Mouse (Mus musculus): ENCODE results near the gene Tpd52l1. TPM values are rescaled to one million over a fixed set of nuclear protein-coding genes. Genes with fewer than 3 reads are reported as not detected.
A peak's percentile ranks its signal among the peaks of the same experiment; 100 is the strongest.

The Tpd52l1 gene
- polyA plus RNA-seq (2015; fragmentation: Nextera tagmentation; extraction: Ambion mirVana), result 33.4 and 34.5 TPM in 2 replicates

DNA sequence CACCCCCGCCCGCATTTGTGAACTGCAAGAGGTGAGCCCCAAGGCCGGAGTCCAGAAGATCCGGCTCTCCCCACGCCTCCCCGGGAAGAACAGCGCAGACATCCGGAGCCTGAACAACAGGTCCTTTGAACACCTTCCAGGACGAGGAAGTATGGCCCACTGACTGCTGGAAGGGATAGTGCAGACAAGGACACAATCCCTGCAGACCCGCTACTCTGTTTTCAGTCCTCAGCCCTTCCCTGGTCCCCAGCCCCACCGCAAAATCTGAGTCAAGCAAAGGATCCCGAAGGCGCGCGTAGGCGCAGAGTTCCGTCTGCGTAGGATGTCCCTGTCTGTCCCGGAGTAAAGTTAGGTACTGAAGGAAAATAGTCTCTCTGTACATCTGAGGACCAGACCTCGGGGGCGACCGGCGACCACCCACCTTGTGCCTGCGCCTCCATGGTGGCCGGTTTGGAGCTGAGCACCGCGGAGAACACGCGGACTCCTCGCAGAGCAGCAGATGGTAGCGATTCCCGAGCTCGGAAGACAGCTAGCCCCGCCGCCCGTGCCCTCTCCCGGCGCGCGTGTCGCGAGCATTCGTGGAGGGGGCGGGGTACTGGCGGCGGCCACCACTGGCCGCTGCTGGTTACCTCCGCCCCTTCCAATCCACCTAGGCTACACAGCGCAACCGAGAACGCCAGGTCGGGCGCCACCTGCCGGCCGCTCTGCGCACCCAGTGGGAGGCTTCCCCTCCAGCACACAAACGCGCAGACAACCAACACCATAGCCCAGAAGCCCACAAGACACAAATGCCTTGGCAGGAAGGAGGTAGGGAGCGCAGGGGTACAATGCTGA, at the start of gene Tpd52l1:
Tpd52l1 (minus strand) TSS at position 668 of the 834 bp plus-strand sequence.
- Histone ChIP-seq H3K9me3 (no peaks in the 10 kb centered on the region), H3K27ac (peak within 1 kb of the TSS; percentile 29; the same call in 1 of the 2 replicates), H3K4me1 (0 out of 2 replicates have a peak, but pooled peaks cover 6% of the 10 kb centered on the region), H3K36me3 (no peaks in the 10 kb centered on the region), H3K9ac (peak within 1 kb of the TSS; percentile 34), H3K27me3 (no peaks in the 10 kb centered on the region), H3K4me3 (peak within 1 kb of the TSS; percentile 62), H3K4me2 (peak within 1 kb of the TSS; percentile 88)
- ATAC-seq (ENCODE audit: insufficient number of reproducible peaks, low FRiP score, low TSS enrichment, low read depth), result peak; percentile 95
- 1% methylated on average over 59 of the region's 59 CpGs for WGBS

GRCm38 (mm10) chr10:31494296-31494695, 48.5 kb upstream of the Tpd52l1 start:
- no peaks in the 10 kb centered on the region for H3K27me3 ChIP-seq
- WGBS, result 84% methylated on average over 1 of the region's 1 CpGs
- no peaks in the 10 kb centered on the region; the same call in 1 of the 2 replicates for H3K4me1 ChIP-seq

GRCm38 (mm10) chr10:31467043-31467898, 21.5 kb upstream of the Tpd52l1 start:
- WGBS, result 58% methylated on average over 10 of the region's 10 CpGs
- H3K36me3 ChIP-seq, result no peaks in the 10 kb centered on the region
- H3K27ac ChIP-seq, result 0 out of 2 replicates have a peak overlapping the region, but pooled peaks have one; percentile 33
- no peak overlapping the region for H3K9ac ChIP-seq
- H3K4me1 ChIP-seq, result no peaks in the 10 kb centered on the region
- H3K4me3 ChIP-seq, result no peak overlapping the region
- no peaks in the 10 kb centered on the region for H3K9me3 ChIP-seq
- H3K4me2 ChIP-seq, result no peak overlapping the region
- H3K27me3 ChIP-seq, result no peaks in the 10 kb centered on the region
- ATAC-seq (ENCODE audit: insufficient number of reproducible peaks, low FRiP score, low TSS enrichment, low read depth), result no peak

More at GRCm38 (mm10) chr10:31494296-31494695, 48.5 kb upstream of the Tpd52l1 start:
- H3K4me2 ChIP-seq, result no peak overlapping the region
- peaks cover 11% of the 10 kb centered on the region; the same call in 1 of the 2 replicates for H3K36me3 ChIP-seq
- no peak overlapping the region for H3K4me3 ChIP-seq
- no peak for ATAC-seq (ENCODE audit: insufficient number of reproducible peaks, low FRiP score, low TSS enrichment, low read depth)
- H3K9me3 ChIP-seq, result no peaks in the 10 kb centered on the region
- H3K9ac ChIP-seq, result no peak overlapping the region
- H3K27ac ChIP-seq, result no peak overlapping the region

DNA sequence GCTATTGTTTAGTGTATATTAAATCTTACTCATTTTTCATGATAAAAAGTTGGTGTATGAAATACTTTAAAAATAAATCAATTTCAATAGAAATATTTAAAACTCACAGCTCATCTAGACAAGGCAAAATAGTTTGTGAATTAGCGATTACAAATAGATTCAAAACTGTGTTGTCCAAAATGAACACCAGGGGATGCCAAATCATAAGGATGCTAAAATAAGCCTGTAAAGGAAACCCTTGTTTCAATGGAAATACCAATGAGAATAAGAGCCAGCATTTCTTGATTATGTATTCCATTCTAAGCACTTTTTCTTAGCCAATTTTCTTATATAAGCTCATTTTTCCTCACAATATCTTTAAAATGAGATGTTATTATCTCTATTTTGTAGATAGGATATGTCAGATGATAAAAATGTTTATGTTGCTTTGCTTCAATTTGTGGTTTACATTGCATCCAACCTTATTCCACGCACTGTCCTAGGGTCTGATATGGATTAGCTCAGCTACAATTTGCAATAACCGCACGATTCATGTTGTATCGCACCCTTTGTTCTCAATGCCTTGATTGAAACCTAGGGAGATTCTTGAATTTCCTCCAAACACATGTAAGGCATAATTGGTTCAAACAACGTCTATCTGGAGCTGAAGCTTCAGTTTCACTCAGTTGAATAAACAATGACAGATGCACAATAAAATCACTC, 20.2 kb upstream of the Tpd52l1 start:
- WGBS, result 77% methylated on average over 6 of the region's 6 CpGs
- Histone ChIP-seq H3K4me2 (no peak overlapping the region), H3K27me3 (no peaks in the 10 kb centered on the region), H3K9me3 (no peaks in the 10 kb centered on the region), H3K4me3 (no peak overlapping the region), H3K4me1 (no peaks in the 10 kb centered on the region), H3K9ac (no peak overlapping the region), H3K27ac (no peak overlapping the region), H3K36me3 (no peaks in the 10 kb centered on the region)
- ATAC-seq (ENCODE audit: insufficient number of reproducible peaks, low FRiP score, low TSS enrichment, low read depth), result no peak

DNA sequence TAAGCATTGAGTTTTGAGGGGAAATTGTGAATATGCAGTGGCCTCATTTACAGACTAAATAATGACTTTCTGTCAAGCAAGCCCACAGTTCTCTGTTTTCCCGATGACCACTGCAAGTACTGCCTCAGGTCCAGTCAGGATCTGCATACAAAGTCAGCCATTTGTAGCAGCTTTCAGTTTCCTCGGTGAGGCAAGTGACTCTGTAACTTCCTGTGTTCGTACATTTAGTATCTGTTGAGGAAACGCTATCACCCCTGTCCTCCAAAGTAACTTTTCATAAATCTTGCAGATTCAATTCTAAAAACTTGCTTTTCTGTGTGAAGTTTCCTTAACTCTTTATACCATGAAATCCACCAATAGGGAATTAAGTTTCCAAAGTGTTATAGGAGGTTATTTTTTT, 19.7 kb upstream of the Tpd52l1 start:
- no peaks in the 10 kb centered on the region for H3K4me1 ChIP-seq
- 77% methylated on average over 4 of the region's 4 CpGs for WGBS
- no peak for ATAC-seq (ENCODE audit: insufficient number of reproducible peaks, low FRiP score, low TSS enrichment, low read depth)
- H3K9me3 ChIP-seq, result no peaks in the 10 kb centered on the region
- no peaks in the 10 kb centered on the region for H3K36me3 ChIP-seq
- no peaks in the 10 kb centered on the region for H3K27me3 ChIP-seq
- H3K9ac ChIP-seq, result no peak overlapping the region
- no peak overlapping the region for H3K27ac ChIP-seq
- H3K4me2 ChIP-seq, result no peak overlapping the region
- H3K4me3 ChIP-seq, result no peak overlapping the region

- Histone ChIP-seq H3K27ac (no peak overlapping the region), H3K36me3 (no peaks in the 10 kb centered on the region), H3K4me3 (no peak overlapping the region), H3K4me1 (no peaks in the 10 kb centered on the region), H3K4me2 (no peak overlapping the region), H3K9me3 (no peaks in the 10 kb centered on the region), H3K9ac (no peak overlapping the region), H3K27me3 (no peaks in the 10 kb centered on the region)
- WGBS, result 98% methylated on average over 2 of the region's 2 CpGs
- no peak for ATAC-seq (ENCODE audit: insufficient number of reproducible peaks, low FRiP score, low TSS enrichment, low read depth)
Measured at GRCm38 (mm10) chr10:31463044-31463443, 17.3 kb upstream of the Tpd52l1 start.

DNA sequence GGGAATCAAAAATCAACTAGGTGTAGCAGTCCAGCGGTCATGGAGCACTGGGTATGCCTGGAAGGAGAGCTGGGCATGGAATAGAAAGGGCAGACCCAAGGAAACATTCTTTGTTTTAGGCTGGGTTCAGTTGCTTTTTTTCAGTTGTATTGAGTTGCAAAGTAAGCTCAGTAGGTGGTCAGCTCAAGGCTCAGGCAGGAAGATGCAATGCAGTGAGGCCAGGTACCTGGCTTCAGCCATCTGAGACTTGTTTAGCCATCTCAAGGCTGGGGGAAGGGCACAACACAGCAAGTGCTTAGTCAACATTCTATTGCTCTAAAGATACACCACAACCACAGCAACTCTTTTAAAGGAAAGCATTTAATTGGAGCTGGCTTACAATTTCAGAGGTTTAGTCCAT, 11.0 kb upstream of the Tpd52l1 start:
- Histone ChIP-seq H3K4me3 (no peak overlapping the region), H3K27me3 (no peaks in the 10 kb centered on the region), H3K4me1 (no peaks in the 10 kb centered on the region), H3K9ac (no peak overlapping the region), H3K36me3 (no peaks in the 10 kb centered on the region), H3K4me2 (no peak overlapping the region), H3K9me3 (no peaks in the 10 kb centered on the region), H3K27ac (no peak overlapping the region)
- WGBS, result 63% methylated on average over 1 of the region's 1 CpGs
- ATAC-seq (ENCODE audit: insufficient number of reproducible peaks, low FRiP score, low TSS enrichment, low read depth), result no peak

DNA sequence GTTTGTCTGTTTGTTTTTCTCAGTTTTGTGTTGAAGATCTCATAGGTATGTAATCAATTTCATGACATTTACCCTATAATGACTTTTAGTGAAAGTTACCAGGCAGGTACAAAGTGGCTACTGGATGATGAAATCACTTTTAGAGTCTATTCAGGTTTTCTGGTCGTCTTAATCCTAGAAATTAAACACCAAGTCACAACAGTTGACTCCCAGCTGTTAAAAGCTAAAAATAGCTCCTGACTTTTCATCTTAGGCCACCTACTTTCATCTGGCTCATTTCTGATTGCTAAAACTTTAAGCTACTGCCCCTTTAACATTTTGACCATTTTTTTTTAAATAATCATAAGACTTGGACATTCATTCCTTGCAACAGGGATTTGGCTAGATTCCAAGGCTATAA, 1.3 kb upstream of the Tpd52l1 start:
- Histone ChIP-seq H3K4me3 (no peak overlapping the region), H3K27ac (no peak overlapping the region), H3K27me3 (no peaks in the 10 kb centered on the region), H3K36me3 (no peaks in the 10 kb centered on the region), H3K4me2 (no peak overlapping the region), H3K9me3 (no peaks in the 10 kb centered on the region), H3K4me1 (0 out of 2 replicates have a peak, but pooled peaks cover 6% of the 10 kb centered on the region), H3K9ac (no peak overlapping the region)
- WGBS, result 28% methylated on average over 1 of the region's 1 CpGs
- ATAC-seq (ENCODE audit: insufficient number of reproducible peaks, low FRiP score, low TSS enrichment, low read depth), result no peak

DNA sequence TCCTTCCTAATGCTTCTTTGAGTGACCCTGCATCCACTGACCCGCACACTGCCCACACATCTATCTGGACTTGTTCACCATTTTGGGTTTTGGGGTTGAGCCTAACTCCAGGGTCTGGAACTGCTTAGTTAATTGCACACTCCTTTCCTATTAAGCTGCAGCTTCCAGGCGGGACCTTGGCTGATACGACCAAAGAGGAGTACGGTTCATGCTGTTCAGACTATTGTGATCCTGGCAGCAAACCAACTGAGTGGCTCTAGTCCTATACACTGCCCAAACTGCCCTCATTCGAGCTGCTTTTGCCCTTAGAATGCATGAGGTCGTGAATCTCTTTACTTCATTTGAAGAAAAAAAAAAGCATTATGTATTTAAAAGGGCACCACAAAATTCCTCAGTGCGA, 1.6 kb downstream of the Tpd52l1 start:
- no peaks in the 10 kb centered on the region for H3K9me3 ChIP-seq
- no peak overlapping the region for H3K4me3 ChIP-seq
- H3K27ac ChIP-seq, result no peak overlapping the region
- H3K27me3 ChIP-seq, result no peaks in the 10 kb centered on the region
- 0 out of 2 replicates have a peak, but pooled peaks cover 6% of the 10 kb centered on the region for H3K4me1 ChIP-seq
- no peak overlapping the region for H3K9ac ChIP-seq
- no peak overlapping the region for H3K4me2 ChIP-seq
- H3K36me3 ChIP-seq, result no peaks in the 10 kb centered on the region
- 50% methylated on average over 7 of the region's 7 CpGs for WGBS
- no peak for ATAC-seq (ENCODE audit: insufficient number of reproducible peaks, low FRiP score, low TSS enrichment, low read depth)

DNA sequence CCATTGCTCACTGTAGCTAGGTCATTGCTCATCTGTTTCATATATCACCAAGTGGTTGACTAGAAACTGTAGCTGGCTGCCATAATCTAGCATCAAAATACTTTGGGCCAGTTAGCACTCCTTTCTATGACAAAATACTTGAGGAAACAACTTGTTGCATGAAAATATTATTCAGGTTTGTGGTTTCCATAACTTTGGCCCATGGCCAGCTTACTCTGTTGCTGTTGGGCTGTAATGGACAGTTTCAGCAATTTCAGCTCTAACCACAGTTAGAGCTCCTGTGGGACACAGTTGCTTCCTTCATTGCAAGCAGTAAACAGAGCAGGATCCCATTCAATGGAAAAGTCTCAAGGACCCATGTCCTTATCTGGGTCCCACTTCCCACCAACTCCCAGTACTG, 4.3 kb downstream of the Tpd52l1 start:
- no peaks in the 10 kb centered on the region for H3K9me3 ChIP-seq
- no peak overlapping the region for H3K4me3 ChIP-seq
- H3K27ac ChIP-seq, result no peak overlapping the region
- H3K9ac ChIP-seq, result no peak overlapping the region
- H3K27me3 ChIP-seq, result no peaks in the 10 kb centered on the region
- no peak overlapping the region for H3K4me2 ChIP-seq
- H3K4me1 ChIP-seq, result 0 out of 2 replicates have a peak, but pooled peaks cover 6% of the 10 kb centered on the region
- ATAC-seq (ENCODE audit: insufficient number of reproducible peaks, low FRiP score, low TSS enrichment, low read depth), result no peak
- H3K36me3 ChIP-seq, result no peaks in the 10 kb centered on the region

GRCm38 (mm10) chr10:31436047-31436446, 9.7 kb downstream of the Tpd52l1 start:
- H3K9ac ChIP-seq, result no peak overlapping the region
- no peaks in the 10 kb centered on the region for H3K36me3 ChIP-seq
- no peaks in the 10 kb centered on the region for H3K9me3 ChIP-seq
- H3K4me2 ChIP-seq, result no peak overlapping the region
- H3K4me1 ChIP-seq, result no peaks in the 10 kb centered on the region
- WGBS, result 74% methylated on average over 4 of the region's 4 CpGs
- H3K27ac ChIP-seq, result no peak overlapping the region
- no peaks in the 10 kb centered on the region for H3K27me3 ChIP-seq
- no peak overlapping the region for H3K4me3 ChIP-seq
- ATAC-seq (ENCODE audit: insufficient number of reproducible peaks, low FRiP score, low TSS enrichment, low read depth), result no peak

Measured in limb, embryonic 15.5 days (tissue).